Mouse (Mus musculus) bone marrow macrophage, adult 2 months (primary cell): ENCODE measurements at regions not wholly inside any gene's neighbourhood (a gene's known extent, or its start where the extent isn't known, plus 50 kb on each side); places are given as distances from the start of the nearest gene placed in this dataset.

Experiments
- CTCF ChIP-seq: IDR thresholded peaks from 2 replicates; pipeline ENCODE4 v1.5.1; 2012; ENCODE audit warnings: low read depth, mild to moderate bottlenecking, low read length, moderate library complexity
- POLR2A ChIP-seq: IDR thresholded peaks from 2 replicates; pipeline ENCODE4 v1.6.1; 2012; ENCODE audit warnings: mild to moderate bottlenecking, low read depth, low read length, borderline replicate concordance

GRCm38 (mm10) chr3:41450696-41451095 lies 104.8 kb upstream of the Jade1 start:
- TF ChIP-seq CTCF (no peak), POLR2A (no peak)
